8 mouse cellular contexts compared by ENCODE assay signal in the genomic region with DNA sequence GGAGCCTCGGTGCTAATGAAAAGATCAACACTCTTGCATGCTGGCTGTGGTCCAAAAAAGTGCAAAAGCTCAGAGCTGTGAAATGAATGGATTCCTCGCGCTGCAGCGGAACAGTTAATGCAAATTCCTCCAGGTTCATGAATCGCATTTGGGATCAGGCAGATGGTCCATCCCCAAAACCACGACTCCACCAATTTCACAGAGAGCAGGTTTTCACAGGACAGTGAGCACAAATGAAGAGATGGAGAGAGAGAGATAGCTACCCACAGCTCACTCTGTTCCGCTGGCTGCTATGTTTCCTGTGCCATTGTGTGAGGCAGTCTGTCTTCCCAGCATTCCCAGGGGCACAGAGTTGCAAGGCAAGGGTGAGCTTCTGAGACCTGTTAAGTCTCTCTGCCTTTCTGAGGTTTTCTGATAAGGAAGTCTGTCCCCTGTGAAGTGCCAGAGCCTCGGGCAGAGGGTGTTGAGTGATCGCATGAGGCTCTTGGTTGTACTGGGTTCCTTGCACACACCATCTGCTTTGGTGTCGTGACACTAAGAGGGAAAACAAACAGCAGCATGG.
DNase-seq lines count a peak whose midpoint lies in the region; ATAC-seq and TF ChIP-seq lines count a peak whose summit lies in the region.
"Had no signal": no experiment of that assay in that cellular context is flagged by ENCODE, and none has a peak within 500 bp of the region (broad histone marks: within the 10 kb centered on the region; RNA-seq: fewer than 3 reads in every experiment).

No protein-coding gene starts in this region.

- H3K4me1 ChIP-seq in lung, embryonic 14.5 days (ENCODE audit: insufficient read depth) = no peaks in the 10 kb centered on the region
- peaks cover 6% of the 10 kb centered on the region; the same call in 1 of the 2 replicates for H3K4me1 ChIP-seq in embryonic facial prominence, embryonic 14.5 days (ENCODE audit: control insufficient read depth, insufficient read depth, low read length)
- peaks cover 17% of the 10 kb centered on the region for H3K4me1 ChIP-seq in hindbrain, embryonic 16.5 days (ENCODE audit: control insufficient read depth, insufficient read depth, low read depth, low read length)
- peaks cover 22% of the 10 kb centered on the region for H3K4me1 ChIP-seq in neural tube, embryonic 15.5 days

- no peak for TF ChIP-seq CTCF in lung, embryonic 14.5 days (IDR thresholded peaks at IDR 0.05; ENCODE audit: low read depth)

- H3K4me2 ChIP-seq in lung, embryonic 14.5 days = peak overlapping the region; percentile 29; the same call in 1 of the 2 replicates
- peak overlapping the region; percentile 1; the same call in 1 of the 2 replicates for H3K4me2 ChIP-seq in embryonic facial prominence, embryonic 14.5 days (ENCODE audit: low read depth, low read length)
- peak overlapping the region; percentile 36 for H3K4me2 ChIP-seq in hindbrain, embryonic 16.5 days (ENCODE audit: low read length)
- peak overlapping the region; percentile 42 for H3K4me2 ChIP-seq in neural tube, embryonic 15.5 days

- 22% methylated on average over 10 of the region's 10 CpGs for WGBS in lung, embryonic 14.5 days
- WGBS in embryonic facial prominence, embryonic 14.5 days = 32% methylated on average over 10 of the region's 10 CpGs
- 7% methylated on average over 10 of the region's 10 CpGs for WGBS in hindbrain, embryonic 16.5 days
- 16% methylated on average over 10 of the region's 10 CpGs for WGBS in neural tube, embryonic 15.5 days

- ATAC-seq in lung, embryonic 14.5 days (ENCODE audit: insufficient read depth) = peak; percentile 58
- 0 out of 2 replicates have a peak, but pooled peaks have one; percentile 47 for ATAC-seq in embryonic facial prominence, embryonic 14.5 days (ENCODE audit: low read depth)
- peak; percentile 63 for ATAC-seq in hindbrain, embryonic 16.5 days
- peak; percentile 62; the same call in 1 of the 2 replicates for ATAC-seq in neural tube, embryonic 15.5 days (ENCODE audit: low FRiP score)
- ATAC-seq in CD4-positive, CD25-positive, alpha-beta regulatory T cell, adult 4 months = no peak

- no peaks in the 10 kb centered on the region for H3K36me3 ChIP-seq in lung, embryonic 14.5 days (ENCODE audit: insufficient read depth)
- H3K36me3 ChIP-seq in embryonic facial prominence, embryonic 14.5 days (ENCODE audit: control insufficient read depth, insufficient read depth, low read length) = no peaks in the 10 kb centered on the region
- H3K36me3 ChIP-seq in hindbrain, embryonic 16.5 days (ENCODE audit: control insufficient read depth, insufficient read depth, low read length) = no peaks in the 10 kb centered on the region
- no peaks in the 10 kb centered on the region for H3K36me3 ChIP-seq in neural tube, embryonic 15.5 days

- H3K27me3 ChIP-seq in lung, embryonic 14.5 days (ENCODE audit: insufficient read depth, low read length) = no peaks in the 10 kb centered on the region
- no peaks in the 10 kb centered on the region for H3K27me3 ChIP-seq in embryonic facial prominence, embryonic 14.5 days (replicated peaks; ENCODE audit: control insufficient read depth, insufficient read depth, low read length)
- H3K27me3 ChIP-seq in hindbrain, embryonic 16.5 days (replicated peaks; ENCODE audit: control insufficient read depth, insufficient read depth, low read length) = no peaks in the 10 kb centered on the region
- H3K27me3 ChIP-seq in neural tube, embryonic 15.5 days (replicated peaks) = no peaks in the 10 kb centered on the region

- H3K27ac ChIP-seq in lung, embryonic 14.5 days (ENCODE audit: low read depth) = no peak overlapping the region
- no peak overlapping the region for H3K27ac ChIP-seq in embryonic facial prominence, embryonic 14.5 days (replicated peaks; ENCODE audit: low read depth, low read length)
- H3K27ac ChIP-seq in hindbrain, embryonic 16.5 days (ENCODE audit: low read depth, low read length) = peak overlapping the region; percentile 50
- H3K27ac ChIP-seq in neural tube, embryonic 15.5 days (replicated peaks) = peak overlapping the region; percentile 67

- DNase-seq in lung, embryonic 14.5 days = peak; percentile 51
- no peak for DNase-seq in lung, postnatal 36 days
- peak; percentile 48 for DNase-seq in embryonic facial prominence, embryonic 14.5 days (ENCODE audit: low spot score)
- DNase-seq in thymus, postnatal 4 days = no peak
- DNase-seq: cerebellum, adult 18-20 months had no signal

- no peaks in the 10 kb centered on the region for H3K9me3 ChIP-seq in lung, embryonic 14.5 days (ENCODE audit: low read depth, low read length)
- H3K9me3 ChIP-seq in embryonic facial prominence, embryonic 14.5 days (ENCODE audit: control insufficient read depth, low read length) = no peaks in the 10 kb centered on the region
- H3K9me3 ChIP-seq in hindbrain, embryonic 16.5 days (ENCODE audit: control insufficient read depth, low read length) = no peaks in the 10 kb centered on the region
- no peaks in the 10 kb centered on the region for H3K9me3 ChIP-seq in neural tube, embryonic 15.5 days (replicated peaks)

- 0 out of 2 replicates have a peak overlapping the region, but pooled peaks have one; percentile 31 for H3K9ac ChIP-seq in lung, embryonic 14.5 days
- no peak overlapping the region for H3K9ac ChIP-seq in embryonic facial prominence, embryonic 14.5 days (ENCODE audit: low read depth, low read length)
- peak overlapping the region; percentile 10; the same call in 1 of the 2 replicates for H3K9ac ChIP-seq in hindbrain, embryonic 16.5 days (ENCODE audit: low read depth, low read length)
- no peak overlapping the region for H3K9ac ChIP-seq in neural tube, embryonic 15.5 days (replicated peaks)

- no peak overlapping the region for H3K4me3 ChIP-seq in lung, embryonic 14.5 days (ENCODE audit: low read depth, low read length)
- H3K4me3 ChIP-seq in embryonic facial prominence, embryonic 14.5 days (ENCODE audit: low read depth, low read length) = no peak overlapping the region
- H3K4me3 ChIP-seq in hindbrain, embryonic 16.5 days (ENCODE audit: low read length) = no peak overlapping the region
- H3K4me3 ChIP-seq in neural tube, embryonic 15.5 days (replicated peaks) = no peak overlapping the region

Comparison
In these comparisons a context has a peak if more than half of its experiments do, and no peak if none do; other contexts are left out.
1. DNase-seq: peak in lung, embryonic 14.5 days (single experiment) and embryonic facial prominence, embryonic 14.5 days (single experiment); none in lung, postnatal 36 days (single experiment) and thymus, postnatal 4 days (single experiment).
2. H3K27ac ChIP-seq: peak in hindbrain, embryonic 16.5 days (single experiment) and neural tube, embryonic 15.5 days (single experiment); none in lung, embryonic 14.5 days (single experiment) and embryonic facial prominence, embryonic 14.5 days (single experiment).
3. H3K9ac ChIP-seq: peak in lung, embryonic 14.5 days (single experiment) and hindbrain, embryonic 16.5 days (single experiment); none in embryonic facial prominence, embryonic 14.5 days (single experiment) and neural tube, embryonic 15.5 days (single experiment).
4. Peak in every context shown above with its lines, with median percentiles within 50 percentile points of each other: H3K4me2 ChIP-seq.